ENCODE assay signal across 34 mouse cellular contexts in genomic region chr2:82076883-82077282, GRCm38 (mm10). TPM values are rescaled to one million over a fixed set of nuclear protein-coding genes. Genes with fewer than 3 reads are reported as not detected.
"Had no signal": no experiment of that assay in that cellular context is flagged by ENCODE, and none has a peak within 500 bp of the region (broad histone marks: within the 10 kb centered on the region; RNA-seq: fewer than 3 reads in every experiment).

No protein-coding gene starts in this region.

- H3K9ac ChIP-seq: heart, embryonic 12.5 days; heart, embryonic 13.5 days; heart, embryonic 15.5 days; hindbrain, embryonic 12.5 days; hindbrain, embryonic 13.5 days; hindbrain, embryonic 14.5 days; hindbrain, embryonic 15.5 days; intestine, embryonic 15.5 days had no signal

- ATAC-seq: hindbrain, embryonic 16.5 days; hindbrain, postnatal 0 days; inflammation-experienced regulatory T-cells, adult 6 months; intestine, embryonic 15.5 days; intestine, embryonic 16.5 days; intestine, postnatal 0 days had no signal

- H3K4me2 ChIP-seq: heart, embryonic 11.5 days; heart, embryonic 12.5 days; heart, embryonic 13.5 days; heart, embryonic 15.5 days; hindbrain, embryonic 12.5 days; hindbrain, embryonic 13.5 days; hindbrain, embryonic 14.5 days; hindbrain, embryonic 15.5 days; intestine, embryonic 15.5 days had no signal

- H3K4me1 ChIP-seq: heart, embryonic 10.5 days; heart, embryonic 12.5 days; heart, embryonic 13.5 days; heart, embryonic 15.5 days; hindbrain, embryonic 10.5 days; hindbrain, embryonic 12.5 days; hindbrain, embryonic 13.5 days; hindbrain, embryonic 15.5 days; intestine, embryonic 15.5 days had no signal

- H3K27ac ChIP-seq: heart, adult 2 months; heart, embryonic 10.5 days; heart, embryonic 13.5 days; heart, embryonic 15.5 days; hindbrain, embryonic 10.5 days; hindbrain, embryonic 12.5 days; hindbrain, embryonic 13.5 days; hindbrain, embryonic 14.5 days; hindbrain, embryonic 15.5 days; hindbrain, postnatal 0 days; intestine, embryonic 15.5 days; kidney, postnatal 0 days; layer of hippocampus, adult 2 months; left cerebral cortex, adult 2 months had no signal

- DNase-seq: heart, adult 2 months; heart, postnatal 10 days; heart, postnatal 14 days; heart, postnatal 36 days; heart, postnatal 4 days; kidney, adult 18-20 months; kidney, adult 2 months; kidney, adult 9 months; kidney, postnatal 10 days; kidney, postnatal 25 days; kidney, postnatal 36 days; kidney, postnatal 4 days; layer of hippocampus, adult 9-11 months; layer of hippocampus, postnatal 36 days had no signal

- H3K36me3 ChIP-seq: heart, embryonic 10.5 days; heart, embryonic 12.5 days; heart, embryonic 13.5 days; heart, embryonic 15.5 days; hindbrain, embryonic 10.5 days; hindbrain, embryonic 12.5 days; hindbrain, embryonic 13.5 days; hindbrain, embryonic 15.5 days; intestine, embryonic 15.5 days had no signal

- H3K4me3 ChIP-seq: heart, adult 2 months; heart, embryonic 10.5 days; heart, embryonic 12.5 days; heart, embryonic 13.5 days; heart, embryonic 15.5 days; hindbrain, embryonic 10.5 days; hindbrain, embryonic 12.5 days; hindbrain, embryonic 13.5 days; hindbrain, embryonic 15.5 days; intestine, embryonic 15.5 days; layer of hippocampus, adult 2 months; left cerebral cortex, adult 2 months had no signal

- H3K9me3 ChIP-seq: heart, embryonic 10.5 days; heart, embryonic 12.5 days; heart, embryonic 13.5 days; heart, embryonic 15.5 days; hindbrain, embryonic 10.5 days; hindbrain, embryonic 12.5 days; hindbrain, embryonic 13.5 days; hindbrain, embryonic 15.5 days; intestine, embryonic 15.5 days had no signal

- H3K27me3 ChIP-seq: heart, embryonic 12.5 days; heart, embryonic 13.5 days; heart, embryonic 15.5 days; hindbrain, embryonic 12.5 days; hindbrain, embryonic 13.5 days; hindbrain, embryonic 15.5 days; intestine, embryonic 15.5 days had no signal

RNA-seq across cellular contexts. Expression of gene Zfp804a, which starts 23.9 kb away (rescaled TPM):
- polyA plus RNA-seq: heart, adult 2 months; heart, postnatal 0 days; inflammation-experienced regulatory T-cells, adult 6 months had no signal
